Mouse (Mus musculus) right cerebral cortex, postnatal 14 days (tissue): ENCODE data around the gene Slc25a13.

Experiments used
- DNase-seq: peaks from one replicate; pipeline ENCODE4 v3.0.0; 2022

Slc25a13 gene

DNA sequence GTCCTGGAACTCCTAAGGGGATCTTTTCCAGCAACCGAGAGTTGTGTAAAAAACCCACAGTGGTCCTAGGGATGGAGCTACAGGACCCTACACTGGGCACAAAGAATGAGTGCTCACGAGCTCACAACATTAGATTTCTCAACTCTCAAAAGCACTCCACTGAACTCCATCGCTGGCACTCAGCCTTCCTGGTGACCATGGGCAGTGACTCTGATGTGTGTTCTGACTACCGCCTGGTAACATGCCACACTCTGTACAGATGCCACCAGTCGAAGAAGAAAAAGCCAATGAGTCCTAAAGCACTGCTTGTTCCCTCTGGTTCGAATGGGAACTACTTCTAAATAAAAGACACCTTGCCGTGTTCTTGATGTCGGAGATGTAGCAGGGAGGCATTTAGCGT, 111.4 kb downstream of the Slc25a13 start:
- no peak for DNase-seq

- no peak for DNase-seq
Measured at GRCm38 (mm10) chr6:6103469-6103868, 113.5 kb downstream of the Slc25a13 start.

DNA sequence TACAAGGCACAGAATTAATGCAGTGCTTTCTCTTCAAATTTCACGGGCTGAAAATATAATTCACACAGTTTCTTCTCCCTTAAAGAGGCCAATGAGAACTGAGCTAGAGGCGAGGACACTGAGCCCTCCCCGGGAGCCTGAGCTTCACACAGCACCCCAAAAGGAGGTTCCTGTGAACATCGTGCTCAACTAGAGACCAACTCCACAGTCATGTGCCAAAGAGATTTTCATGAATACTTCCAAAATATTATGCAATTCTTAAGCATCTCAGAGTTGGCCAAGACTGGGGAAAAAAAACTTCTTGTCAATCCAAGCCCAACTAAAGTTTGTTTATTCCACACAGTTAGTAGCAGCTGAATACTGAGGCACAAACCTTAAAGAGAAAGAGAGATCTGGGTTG, 115.4 kb downstream of the Slc25a13 start:
- DNase-seq = no peak

DNA sequence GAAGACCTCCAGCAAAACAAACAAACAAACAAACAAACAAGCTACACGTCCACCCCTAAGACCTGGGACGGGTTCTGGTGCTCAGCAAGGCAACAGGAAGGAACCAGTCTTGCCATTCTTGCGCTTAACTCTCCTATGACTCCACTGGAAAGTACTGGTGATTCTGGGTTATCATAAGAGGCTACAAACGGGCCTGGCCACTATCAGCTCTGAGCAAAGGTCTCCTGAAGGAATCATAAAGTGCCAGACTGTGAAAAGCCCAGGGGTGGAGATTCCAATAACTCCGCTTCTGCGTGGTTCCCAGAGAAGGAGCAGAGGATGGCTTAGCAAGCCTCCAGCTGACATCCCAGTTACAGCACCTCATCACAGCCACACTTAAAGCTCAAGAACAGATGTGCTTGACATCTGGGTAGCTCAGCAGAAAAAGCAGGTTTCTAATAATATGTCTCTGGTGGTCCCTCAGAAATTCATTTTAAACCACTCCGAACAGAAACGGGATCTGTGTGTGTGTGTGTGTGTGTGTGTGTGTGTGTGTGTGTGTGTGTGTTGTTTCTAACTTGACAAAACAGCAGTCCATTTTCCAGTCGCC, 116.0 kb downstream of the Slc25a13 start:
- no peak for DNase-seq

GRCm38 (mm10) chr6:6093978-6094377, 123.0 kb downstream of the Slc25a13 start:
- DNase-seq = no peak

- DNase-seq = no peak
Measured at GRCm38 (mm10) chr6:6093522-6093921, 123.5 kb downstream of the Slc25a13 start.

DNA sequence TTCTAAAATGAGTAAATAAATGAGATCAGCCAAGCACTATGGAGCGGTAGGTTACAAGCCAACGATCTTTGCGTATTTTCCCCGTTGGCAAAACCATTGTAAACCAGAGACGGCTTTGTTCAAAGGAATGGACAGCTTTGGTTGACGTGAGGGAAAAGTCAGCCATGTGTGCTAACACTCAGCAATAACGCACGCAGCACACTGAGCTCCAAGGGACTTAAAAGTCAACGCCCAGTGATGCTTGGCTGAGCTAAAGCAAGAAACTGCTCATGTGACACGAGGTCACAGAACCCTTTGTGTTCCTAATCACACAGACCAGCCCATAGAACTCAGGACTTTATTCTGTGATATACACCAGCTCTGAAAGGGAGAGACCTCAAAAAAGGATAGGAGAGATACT, 124.5 kb downstream of the Slc25a13 start:
- no peak for DNase-seq

- DNase-seq = no peak
Measured at GRCm38 (mm10) chr6:6091016-6091415, 126.0 kb downstream of the Slc25a13 start.

DNA sequence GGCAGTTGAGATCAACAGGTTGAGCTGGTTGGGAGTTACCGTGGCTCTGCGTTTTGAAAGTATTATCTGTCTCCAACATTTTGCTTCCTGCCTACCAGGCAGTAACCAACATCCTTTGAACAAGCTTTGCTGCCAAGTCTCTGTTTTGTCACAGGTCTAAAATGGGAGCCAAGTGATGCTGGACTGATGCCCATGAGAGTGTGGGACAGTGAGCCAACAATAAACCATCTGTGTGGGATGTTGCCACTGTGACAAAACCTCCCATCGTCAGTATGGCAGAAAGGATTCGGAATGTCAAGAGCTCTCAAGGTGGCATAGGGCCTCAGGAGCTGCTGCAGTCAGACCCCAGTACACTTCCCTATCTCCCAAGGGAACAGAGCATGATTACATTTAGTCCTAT, 128.8 kb downstream of the Slc25a13 start:
- DNase-seq = peak; percentile 59

- DNase-seq = no peak
Measured at GRCm38 (mm10) chr6:6080484-6080883, 136.5 kb downstream of the Slc25a13 start.

GRCm38 (mm10) chr6:6077234-6077633, 139.7 kb downstream of the Slc25a13 start:
- no peak for DNase-seq

- no peak for DNase-seq
Measured at GRCm38 (mm10) chr6:6075940-6076447, 141.0 kb downstream of the Slc25a13 start.

- DNase-seq = no peak
Measured at GRCm38 (mm10) chr6:6071038-6071437, 145.9 kb downstream of the Slc25a13 start.

GRCm38 (mm10) chr6:6070015-6070414, 147.0 kb downstream of the Slc25a13 start:
- no peak for DNase-seq

GRCm38 (mm10) chr6:6067201-6067600, 149.8 kb downstream of the Slc25a13 start:
- DNase-seq = no peak

DNA sequence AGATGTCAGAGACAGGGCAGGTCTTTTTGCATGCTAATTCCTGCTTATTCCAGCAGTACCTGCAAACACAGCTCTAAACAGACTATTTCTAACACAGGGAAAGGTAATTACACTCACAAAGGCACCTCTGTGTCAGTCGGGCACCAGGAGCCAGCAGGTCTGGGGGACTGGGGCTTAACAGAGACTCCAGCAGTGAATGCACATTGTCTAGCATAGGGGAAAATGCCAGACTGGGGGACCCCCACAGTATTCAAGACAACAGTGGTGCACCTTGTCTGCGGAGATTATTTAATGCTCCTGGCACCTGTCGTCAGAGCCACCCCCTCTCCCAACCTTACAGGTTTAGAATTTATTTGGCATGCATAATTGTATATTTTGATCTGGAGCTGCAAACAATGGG, 158.4 kb downstream of the Slc25a13 start:
- no peak for DNase-seq

DNA sequence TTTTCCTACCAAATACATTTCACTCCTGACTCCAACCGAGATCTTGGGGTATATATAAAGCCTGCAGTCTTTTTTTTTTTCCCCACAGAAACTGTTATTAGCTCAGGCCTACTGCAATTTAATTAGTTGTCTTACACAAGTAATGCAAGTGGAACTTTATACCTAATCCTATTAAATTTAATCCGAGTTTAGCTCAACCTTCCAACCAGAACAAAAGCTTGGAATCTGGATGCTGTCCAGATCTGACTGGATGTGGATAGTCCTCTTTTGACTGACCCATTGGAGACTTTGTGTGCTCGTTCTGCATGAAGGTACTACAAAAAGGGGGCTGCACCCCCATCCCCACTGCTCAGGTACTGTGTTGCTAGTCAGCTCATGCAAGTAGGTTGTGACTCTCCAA, 163.0 kb downstream of the Slc25a13 start:
- no peak for DNase-seq

DNA sequence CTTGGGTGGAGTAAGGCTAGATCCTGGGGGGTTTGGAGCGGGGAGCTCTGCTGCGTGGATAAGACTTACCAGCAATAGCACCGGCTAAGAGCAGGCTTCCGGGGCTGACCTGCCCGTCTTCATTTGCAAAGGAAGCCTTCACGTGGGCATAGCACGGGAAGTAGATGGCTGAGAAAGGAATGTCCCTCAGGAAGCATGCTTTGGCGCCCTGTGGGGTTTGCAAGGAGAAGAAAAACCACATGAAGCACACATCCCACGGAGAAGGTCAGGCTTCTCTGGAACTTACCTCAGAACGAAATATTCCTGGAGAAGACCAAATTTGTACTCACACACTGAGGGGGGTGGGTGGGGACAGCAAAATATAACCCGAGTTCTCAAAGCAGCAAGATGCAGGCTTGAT, 164.3 kb downstream of the Slc25a13 start:
- DNase-seq = no peak

DNA sequence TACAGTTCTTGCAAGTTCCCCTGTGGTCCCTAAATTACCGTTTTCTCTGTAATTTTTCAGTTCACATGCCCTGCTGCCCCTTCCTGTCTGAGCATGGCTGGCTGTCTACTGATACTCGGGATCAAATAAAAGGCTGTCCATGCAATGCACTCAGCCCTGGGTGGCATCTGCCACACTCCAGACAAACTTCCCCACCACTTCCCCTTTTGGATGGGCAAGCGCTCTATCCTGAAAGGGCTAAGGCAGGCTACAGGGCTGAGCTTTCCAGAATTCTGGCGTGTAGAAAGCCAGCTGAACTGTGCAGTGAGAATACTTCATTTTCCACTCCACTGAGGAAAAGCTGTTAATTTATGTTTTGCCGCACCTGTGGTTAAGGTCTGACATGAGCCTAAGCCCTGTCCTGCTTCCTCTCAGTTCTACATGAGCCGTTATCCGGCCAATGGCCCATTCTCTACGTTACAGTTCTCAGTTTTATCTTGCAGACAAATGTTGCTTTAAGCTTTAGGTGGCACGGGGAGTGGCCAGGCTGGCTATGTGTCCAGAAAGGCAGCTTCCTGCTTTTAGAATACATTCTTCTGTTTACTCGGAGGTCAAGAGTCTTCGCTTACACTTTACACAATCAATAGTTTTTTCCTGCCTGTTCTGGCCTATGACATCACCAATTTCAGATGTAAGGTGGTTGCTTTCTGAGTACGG, 170.1 kb downstream of the Slc25a13 start:
- DNase-seq = no peak

DNA sequence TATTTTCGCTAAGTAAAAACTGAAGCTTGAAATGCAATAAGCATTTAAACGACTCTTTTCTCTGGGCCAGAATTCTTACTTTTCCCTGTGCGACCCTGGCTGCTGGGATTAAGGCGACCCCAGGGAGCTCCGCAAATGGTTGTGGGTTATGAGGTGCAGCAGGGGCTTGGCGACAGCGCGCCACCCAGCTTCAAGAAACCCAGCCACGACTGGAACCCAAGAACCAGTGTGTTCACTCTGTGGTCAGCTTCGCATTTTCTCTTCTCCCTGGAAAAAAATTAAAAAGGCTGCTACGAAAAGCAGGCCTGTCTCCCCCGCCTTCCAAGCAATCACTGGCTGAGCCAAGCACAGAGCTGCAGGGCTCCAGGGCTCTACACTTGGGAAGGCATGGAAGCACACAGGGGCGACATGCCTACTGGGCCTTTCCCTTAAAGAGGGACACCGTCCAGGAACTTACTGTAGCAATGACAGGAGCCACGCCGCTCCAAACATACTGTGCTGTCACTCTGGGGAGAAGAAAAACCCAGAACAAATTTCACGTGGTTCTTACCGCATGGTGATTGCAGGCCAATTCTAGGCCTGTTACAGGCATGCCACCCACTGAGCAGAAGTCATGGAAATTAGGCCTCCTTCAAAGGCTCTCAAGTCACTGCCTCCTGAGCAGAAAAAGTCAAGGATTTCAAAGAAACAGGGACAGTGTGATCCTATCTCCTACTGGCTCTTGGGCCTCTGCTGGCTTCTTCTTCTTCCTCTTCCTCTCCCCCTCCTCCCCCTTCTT, 178.0 kb downstream of the Slc25a13 start:
- DNase-seq = no peak

- no peak for DNase-seq
Measured at GRCm38 (mm10) chr6:6027664-6028063, 189.3 kb downstream of the Slc25a13 start.

DNA sequence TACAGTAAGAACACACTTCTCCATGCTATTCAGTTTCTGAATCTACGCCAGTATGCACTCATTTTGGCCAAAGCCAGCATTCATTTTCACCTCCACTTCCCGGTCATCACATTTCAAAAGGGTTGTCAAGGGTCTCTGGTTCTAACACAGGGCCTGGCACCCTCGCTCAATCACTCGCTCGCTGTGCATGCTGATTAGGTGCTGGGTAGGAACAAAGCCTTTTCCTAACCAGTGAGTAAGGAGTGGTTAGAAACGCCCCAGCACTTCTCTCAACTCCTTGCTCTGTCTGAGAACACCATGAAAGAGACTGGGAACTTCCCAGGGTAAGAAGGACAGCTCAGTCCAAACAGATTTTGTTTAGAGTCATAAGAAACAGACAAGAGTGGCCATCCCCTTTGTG, 193.0 kb downstream of the Slc25a13 start:
- no peak for DNase-seq

DNA sequence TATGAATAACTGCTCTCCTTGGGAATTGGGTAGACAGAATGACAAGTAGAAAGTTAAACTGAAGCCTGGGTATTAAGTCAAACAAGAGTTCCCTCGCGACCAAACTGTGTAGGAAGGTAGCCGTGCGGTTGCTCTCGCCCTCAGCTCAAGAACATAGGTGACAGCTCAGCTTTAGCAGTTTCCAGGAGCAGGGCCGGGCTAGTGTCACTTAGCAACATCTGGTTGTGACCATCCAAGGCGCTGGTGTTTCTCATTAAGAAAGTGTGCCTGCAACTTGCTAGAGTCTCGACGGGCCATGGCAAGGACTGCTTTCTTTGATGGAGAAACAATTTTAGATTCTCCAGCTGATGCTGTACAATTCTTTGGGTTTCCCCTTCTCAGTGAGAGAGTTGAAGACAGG, 200.0 kb downstream of the Slc25a13 start:
- DNase-seq = no peak

DNA sequence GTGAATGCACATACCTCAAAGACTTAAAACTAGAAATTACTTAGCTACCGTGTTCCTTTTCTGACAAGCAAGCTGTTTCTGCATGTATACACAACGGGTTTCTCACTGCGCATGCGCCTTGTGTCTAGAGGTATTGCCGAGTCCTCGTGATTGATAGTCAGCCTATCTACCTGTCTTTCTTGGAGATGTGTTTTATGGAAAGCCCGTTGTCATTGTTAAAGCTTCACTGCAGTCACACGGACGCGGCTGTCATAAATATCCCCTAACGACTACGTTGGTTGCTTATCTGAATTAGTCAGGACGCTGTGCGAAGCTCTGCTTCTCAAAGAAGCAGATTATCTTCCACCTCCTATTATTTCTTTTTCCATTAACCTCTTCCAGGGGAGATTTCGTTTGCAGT, 201.4 kb downstream of the Slc25a13 start:
- no peak for DNase-seq
